Mouse (Mus musculus): ENCODE results near the gene Sqor.

Gene Sqor

GRCm38 (mm10) chr2:122765071-122765793, at the start of gene Sqor:
Gene Sqor (plus strand): TSS chr2:122765237.
- DNase-seq (ENCODE audit: low spot score), result peak; percentile 19

GRCm38 (mm10) chr2:122716301-122716842, 48.7 kb upstream of the Sqor start:
- DNase-seq (ENCODE audit: low spot score), result no peak

- no peak for DNase-seq (ENCODE audit: low spot score)
Measured at GRCm38 (mm10) chr2:122719232-122719631, 45.8 kb upstream of the Sqor start.

- DNase-seq (ENCODE audit: low spot score), result no peak
Measured at GRCm38 (mm10) chr2:122720564-122720963, 44.5 kb upstream of the Sqor start.

GRCm38 (mm10) chr2:122725604-122726003, 39.4 kb upstream of the Sqor start:
- peak; percentile 4 for DNase-seq (ENCODE audit: low spot score)

- DNase-seq (ENCODE audit: low spot score), result no peak
Measured at GRCm38 (mm10) chr2:122731456-122731855, 33.6 kb upstream of the Sqor start.

- peak; percentile 73 for DNase-seq (ENCODE audit: low spot score)
Measured at GRCm38 (mm10) chr2:122737894-122738830, 26.9 kb upstream of the Sqor start, which contains the start of gene Bloc1s6. Gene Bloc1s6 (plus strand): TSS chr2:122738503.

GRCm38 (mm10) chr2:122739023-122739422, 26.0 kb upstream of the Sqor start:
- DNase-seq (ENCODE audit: low spot score), result no peak

GRCm38 (mm10) chr2:122746461-122746860, 18.6 kb upstream of the Sqor start:
- no peak for DNase-seq (ENCODE audit: low spot score)

- DNase-seq (ENCODE audit: low spot score), result no peak
Measured at GRCm38 (mm10) chr2:122753739-122754343, 11.2 kb upstream of the Sqor start.

- DNase-seq (ENCODE audit: low spot score), result no peak
Measured at GRCm38 (mm10) chr2:122759791-122760190, 5.2 kb upstream of the Sqor start.

GRCm38 (mm10) chr2:122762991-122763390, 2.0 kb upstream of the Sqor start:
- no peak for DNase-seq (ENCODE audit: low spot score)

- DNase-seq (ENCODE audit: low spot score), result no peak
Measured at GRCm38 (mm10) chr2:122764526-122764925, 511 bp upstream of the Sqor start.

GRCm38 (mm10) chr2:122765794-122766145, 733 bp downstream of the Sqor start:
- DNase-seq (ENCODE audit: low spot score), result no peak

GRCm38 (mm10) chr2:122771002-122771401, 6.0 kb downstream of the Sqor start:
- DNase-seq (ENCODE audit: low spot score), result no peak

- no peak for DNase-seq (ENCODE audit: low spot score)
Measured at GRCm38 (mm10) chr2:122772899-122773298, 7.9 kb downstream of the Sqor start.

- no peak for DNase-seq (ENCODE audit: low spot score)
Measured at GRCm38 (mm10) chr2:122775491-122775890, 10.5 kb downstream of the Sqor start.

GRCm38 (mm10) chr2:122776823-122777222, 11.8 kb downstream of the Sqor start:
- no peak for DNase-seq (ENCODE audit: low spot score)

GRCm38 (mm10) chr2:122779967-122780366, 14.9 kb downstream of the Sqor start:
- no peak for DNase-seq (ENCODE audit: low spot score)

- no peak for DNase-seq (ENCODE audit: low spot score)
Measured at GRCm38 (mm10) chr2:122780447-122780846, 15.4 kb downstream of the Sqor start.

GRCm38 (mm10) chr2:122781590-122782356, 16.7 kb downstream of the Sqor start:
- DNase-seq (ENCODE audit: low spot score), result no peak

- no peak for DNase-seq (ENCODE audit: low spot score)
Measured at GRCm38 (mm10) chr2:122783730-122784129, 18.7 kb downstream of the Sqor start.

All from spleen, adult 12 weeks (tissue).